In genomic region chr2:26123079-26123648, GRCm38 (mm10) we compare ENCODE assay signal across 8 mouse cellular contexts. TPM values are rescaled to one million over a fixed set of nuclear protein-coding genes. Genes with fewer than 3 reads are reported as not detected.
A peak's percentile ranks its signal among the peaks of the same experiment; 100 is the strongest.
DNase-seq lines count a peak whose midpoint lies in the region; ATAC-seq lines count a peak whose summit lies in the region.

Nacc2 (minus strand) TSS chr2:26123220.

- no peak for DNase-seq in lung, postnatal 10 days
- DNase-seq in cerebellum, postnatal 14 days = peak; percentile 39 to 55
- no peak for DNase-seq in heart, embryonic 10.5 days (ENCODE audit: low spot score)
- no peak for DNase-seq in layer of hippocampus, postnatal 10 days (ENCODE audit: low spot score in 2 of 2)
- DNase-seq in right cerebral cortex, postnatal 10 days (ENCODE audit: low spot score in 2 of 2) = no peak
- no peak for DNase-seq in spleen, postnatal 36 days (ENCODE audit: low spot score in 2 of 2)

- no peaks in the 10 kb centered on the region for H3K36me3 ChIP-seq in lung, embryonic 15.5 days
- H3K36me3 ChIP-seq in heart, embryonic 10.5 days = no peaks in the 10 kb centered on the region
- H3K36me3 ChIP-seq in midbrain, embryonic 12.5 days = no peaks in the 10 kb centered on the region

- ATAC-seq in lung, embryonic 15.5 days (ENCODE audit: borderline replicate concordance, extremely low read depth, low FRiP score, low TSS enrichment) = no peak
- ATAC-seq in midbrain, embryonic 12.5 days (ENCODE audit: low FRiP score, low read depth) = no peak

- peaks cover 29% of the 10 kb centered on the region for H3K4me1 ChIP-seq in lung, embryonic 15.5 days
- peaks cover 37% of the 10 kb centered on the region for H3K4me1 ChIP-seq in heart, embryonic 10.5 days
- peaks cover 17% of the 10 kb centered on the region for H3K4me1 ChIP-seq in midbrain, embryonic 12.5 days

- H3K27ac ChIP-seq in lung, embryonic 15.5 days = 0 out of 2 replicates have a peak within 1 kb of the TSS, but pooled peaks have one; percentile 27
- peak within 1 kb of the TSS; percentile 89 for H3K27ac ChIP-seq in heart, embryonic 10.5 days
- H3K27ac ChIP-seq in midbrain, embryonic 12.5 days (replicated peaks) = no peak within 1 kb of the TSS

- H3K4me2 ChIP-seq in lung, embryonic 15.5 days = peak within 1 kb of the TSS; percentile 98
- H3K4me2 ChIP-seq in midbrain, embryonic 12.5 days (replicated peaks) = peak within 1 kb of the TSS; percentile 98

- WGBS in lung, embryonic 15.5 days = 27% methylated on average over 9 of the region's 9 CpGs
- 23% methylated on average over 9 of the region's 9 CpGs for WGBS in heart, embryonic 10.5 days
- WGBS in midbrain, embryonic 12.5 days = 29% methylated on average over 9 of the region's 9 CpGs

- H3K27me3 ChIP-seq in lung, embryonic 15.5 days = peaks cover 20% of the 10 kb centered on the region
- peaks cover 51% of the 10 kb centered on the region for H3K27me3 ChIP-seq in heart, embryonic 10.5 days (ENCODE audit: insufficient read depth, poor library complexity, severe bottlenecking)
- peaks cover 49% of the 10 kb centered on the region for H3K27me3 ChIP-seq in midbrain, embryonic 12.5 days

- H3K9me3 ChIP-seq in lung, embryonic 15.5 days = no peaks in the 10 kb centered on the region
- H3K9me3 ChIP-seq in heart, embryonic 10.5 days = no peaks in the 10 kb centered on the region
- H3K9me3 ChIP-seq in midbrain, embryonic 12.5 days = no peaks in the 10 kb centered on the region

- H3K4me3 ChIP-seq in lung, embryonic 15.5 days = peak within 1 kb of the TSS; percentile 57
- peak within 1 kb of the TSS; percentile 85 for H3K4me3 ChIP-seq in heart, embryonic 10.5 days
- H3K4me3 ChIP-seq in midbrain, embryonic 12.5 days = peak within 1 kb of the TSS; percentile 81

- peak within 1 kb of the TSS; percentile 53 for H3K9ac ChIP-seq in lung, embryonic 15.5 days
- peak within 1 kb of the TSS; percentile 57 for H3K9ac ChIP-seq in midbrain, embryonic 12.5 days (replicated peaks)

RNA-seq across cellular contexts. Expression of gene Nacc2, which starts in this region (rescaled TPM):
- polyA plus RNA-seq in lung, embryonic 15.5 days (2015; fragmentation: Nextera tagmentation; extraction: Ambion mirVana) = 10.3 and 11.2 TPM in 2 replicates
- polyA plus RNA-seq in heart, embryonic 10.5 days (2016; fragmentation: Nextera tagmentation; extraction: Ambion mirVana) = 5.1 and 5.4 TPM in 2 replicates
- 10 to 100 TPM; 42.8 to 46.3 TPM for total RNA-seq in layer of hippocampus, postnatal 10 days (2021)
- 8.7 and 11.1 TPM in 2 replicates for polyA plus RNA-seq in midbrain, embryonic 12.5 days (2016; fragmentation: Nextera tagmentation; extraction: Ambion mirVana)

Comparison
In these comparisons a context has a peak if more than half of its experiments do, and no peak if none do; other contexts are left out.
1. DNase-seq: peak in cerebellum, postnatal 14 days (2 of 2); none in lung, postnatal 10 days (single experiment), heart, embryonic 10.5 days (single experiment), layer of hippocampus, postnatal 10 days (0 of 2), right cerebral cortex, postnatal 10 days (0 of 2) and spleen, postnatal 36 days (0 of 2).
2. Peak in every context shown above with its lines, with median percentiles within 50 percentile points of each other: H3K4me3 ChIP-seq.